Mouse (Mus musculus) c-Kit-positive CD71-negative TER-119-negative erythroid progenitor cells, embryonic 14.5 days (primary cell): ENCODE data around the gene Il12a.
"Not testable (repeated sequence)": the region's sequence is repeated elsewhere in the genome, so short reads cannot be mapped to it uniquely, and the experiment has no call there.

Experiments used
- DNase-seq: peaks from one replicate; pipeline ENCODE4 v3.0.0-alpha.2; 2013; ENCODE audit warnings: low read depth

The Il12a gene

DNA sequence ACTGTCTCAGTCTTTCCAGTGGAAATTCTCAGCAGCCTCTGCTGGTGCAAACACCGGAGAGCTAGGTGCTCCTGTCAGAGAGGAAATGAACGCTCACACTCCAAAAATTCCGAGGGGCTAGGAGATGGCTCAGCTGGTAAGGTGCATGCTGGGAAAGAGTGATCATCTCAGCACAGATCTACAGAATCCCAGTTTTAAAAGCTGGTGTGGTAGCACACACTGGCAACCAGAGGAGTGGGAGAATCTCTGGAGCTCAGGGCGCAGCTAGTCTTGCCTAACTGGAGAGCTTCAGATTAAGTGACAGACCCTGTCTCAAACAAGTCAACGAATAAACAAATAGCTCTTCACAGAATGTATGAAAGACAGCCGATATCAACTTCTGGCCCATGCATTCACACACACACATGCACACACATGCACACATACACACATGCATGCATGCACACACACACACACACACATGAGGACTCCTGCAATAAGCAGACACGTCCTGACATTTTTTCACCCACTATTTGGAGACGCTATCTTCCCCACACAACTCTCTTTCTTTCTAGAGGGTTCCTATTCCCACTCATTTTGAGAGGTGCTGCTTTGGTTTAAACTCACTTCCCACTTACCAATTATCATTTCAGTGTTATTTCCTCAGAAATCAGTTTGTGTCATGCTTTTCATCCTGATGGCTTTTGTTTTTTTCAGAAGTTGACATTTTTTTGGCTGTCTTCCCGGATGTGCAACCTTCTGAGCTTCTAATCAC is 52.5 kb downstream of the Il12a start:
- DNase-seq: no peak

- no peak for DNase-seq
Observed at GRCm38 (mm10) chr3:68743472-68743732, 53.0 kb downstream of the Il12a start.

- peak; percentile 37 for DNase-seq
Observed at GRCm38 (mm10) chr3:68744162-68744561, 53.7 kb downstream of the Il12a start.

GRCm38 (mm10) chr3:68745033-68745432 is 54.6 kb downstream of the Il12a start:
- no peak for DNase-seq

GRCm38 (mm10) chr3:68746282-68746681 is 55.8 kb downstream of the Il12a start:
- not testable (repeated sequence) for DNase-seq
